Mouse (Mus musculus) ovary, postnatal 10 days (tissue): ENCODE measurements around the gene Fastkd1.
A peak's percentile ranks its signal among the peaks of the same experiment; 100 is the strongest.
"Not testable (repeated sequence)": the region's sequence is repeated elsewhere in the genome, so short reads cannot be mapped to it uniquely, and the experiment has no call there.

Source experiments
- DNase-seq: peaks from one replicate; pipeline ENCODE4 v3.0.0; 2022; ENCODE audit warnings: low spot score

The Fastkd1 gene

GRCm38 (mm10) chr2:69712981-69713625 is at the start of gene Fastkd1:
TSS of gene Fastkd1 (minus strand) at chr2:69713516.
- peak; percentile 57 for DNase-seq

- DNase-seq = no peak
These were observed 47.7 kb upstream of the Fastkd1 start for GRCm38 (mm10) chr2:69760980-69761379.

- no peak for DNase-seq
These were observed 31.8 kb upstream of the Fastkd1 start for GRCm38 (mm10) chr2:69745091-69745490.

GRCm38 (mm10) chr2:69723519-69723825 is 10.2 kb upstream of the Fastkd1 start:
- no peak for DNase-seq

- DNase-seq = peak; percentile 91
These were observed 9.6 kb upstream of the Fastkd1 start for GRCm38 (mm10) chr2:69722650-69723518.

GRCm38 (mm10) chr2:69722273-69722649 is 8.9 kb upstream of the Fastkd1 start, which contains the start of gene Ppig:
TSS of gene Ppig (plus strand) at chr2:69722545.
- peak; percentile 5 for DNase-seq

GRCm38 (mm10) chr2:69719121-69719520 is 5.8 kb upstream of the Fastkd1 start:
- no peak for DNase-seq

GRCm38 (mm10) chr2:69716483-69716882 is 3.2 kb upstream of the Fastkd1 start:
- DNase-seq = no peak

- no peak for DNase-seq
These were observed 810 bp upstream of the Fastkd1 start for GRCm38 (mm10) chr2:69714126-69714525.

GRCm38 (mm10) chr2:69713626-69714014 is 304 bp upstream of the Fastkd1 start:
- DNase-seq = no peak

GRCm38 (mm10) chr2:69712171-69712570 is 1.1 kb downstream of the Fastkd1 start:
- no peak for DNase-seq

GRCm38 (mm10) chr2:69700446-69700845 is 12.9 kb downstream of the Fastkd1 start:
- no peak for DNase-seq

- no peak for DNase-seq
These were observed 19.8 kb downstream of the Fastkd1 start for GRCm38 (mm10) chr2:69693501-69693900.

GRCm38 (mm10) chr2:69690843-69691242 is 22.5 kb downstream of the Fastkd1 start:
- DNase-seq = no peak

GRCm38 (mm10) chr2:69690214-69690613 is 23.1 kb downstream of the Fastkd1 start:
- no peak for DNase-seq

- DNase-seq = no peak
These were observed 28.8 kb downstream of the Fastkd1 start for GRCm38 (mm10) chr2:69684488-69684887.

- no peak for DNase-seq
These were observed 30.1 kb downstream of the Fastkd1 start for GRCm38 (mm10) chr2:69683036-69683805.

GRCm38 (mm10) chr2:69681931-69682330 is 31.4 kb downstream of the Fastkd1 start:
- no peak for DNase-seq

- no peak for DNase-seq
These were observed 33.3 kb downstream of the Fastkd1 start for GRCm38 (mm10) chr2:69679990-69680389.

- not testable (repeated sequence) for DNase-seq
These were observed 36.1 kb downstream of the Fastkd1 start for GRCm38 (mm10) chr2:69677215-69677614.

- DNase-seq = no peak
These were observed 36.6 kb downstream of the Fastkd1 start for GRCm38 (mm10) chr2:69676713-69677112.

- DNase-seq = no peak
These were observed 38.0 kb downstream of the Fastkd1 start for GRCm38 (mm10) chr2:69675266-69675665.

GRCm38 (mm10) chr2:69673723-69674122 is 39.6 kb downstream of the Fastkd1 start:
- DNase-seq = no peak
